Mouse (Mus musculus): ENCODE measurements at regions not wholly inside any gene's neighbourhood (a gene's known extent, or its start where the extent isn't known, plus 50 kb on each side); places are given as distances from the start of the nearest gene placed in this dataset.

- DNase-seq (ENCODE audit: low spot score in 2 of 2), result no peak
Observed at GRCm38 (mm10) chr13:94619511-94619910, 169.2 kb upstream of the Tbca start.

DNA sequence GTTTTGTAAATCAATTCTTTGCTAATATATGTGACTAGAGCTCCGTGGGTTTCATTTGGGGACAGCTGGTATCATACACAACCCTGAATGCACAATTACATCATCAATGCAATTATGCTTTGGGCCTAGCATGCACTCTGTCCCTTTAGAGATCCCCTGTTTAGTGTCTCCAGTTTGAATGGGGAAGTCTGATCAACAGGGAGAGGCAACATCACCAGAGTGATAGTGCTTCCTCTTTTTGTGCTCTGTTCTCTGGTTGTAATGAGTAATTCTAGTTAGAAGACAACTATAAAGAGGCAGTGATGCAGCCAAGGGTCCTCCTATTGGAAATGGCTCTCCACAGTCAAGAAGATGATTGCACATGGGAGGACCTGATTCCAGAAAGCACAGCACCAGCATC is 158.7 kb upstream of the Tbca start:
- no peak for DNase-seq (ENCODE audit: low spot score in 2 of 2)

- DNase-seq (ENCODE audit: low spot score in 2 of 2), result no peak
Observed at GRCm38 (mm10) chr13:94630685-94631084, 158.0 kb upstream of the Tbca start.

DNA sequence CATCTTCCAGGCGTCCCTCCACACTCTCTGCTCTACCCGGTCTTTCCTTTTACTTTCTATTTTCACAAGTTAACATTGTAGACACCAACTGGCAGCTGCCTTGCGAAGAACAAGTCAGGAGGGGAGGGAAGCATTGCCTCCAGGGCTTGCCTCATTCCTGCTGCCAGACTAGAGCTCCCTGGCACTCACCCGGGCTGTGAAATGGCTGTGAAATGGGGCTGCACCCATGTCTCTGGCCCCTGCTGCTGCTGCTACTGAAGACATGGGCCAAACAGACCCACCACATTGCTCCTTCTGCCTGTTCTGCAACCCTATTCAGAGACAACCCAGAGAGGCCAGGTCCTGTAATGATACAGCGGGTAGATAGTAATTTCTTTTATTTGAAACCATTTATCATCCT is 156.0 kb upstream of the Tbca start:
- DNase-seq (ENCODE audit: low spot score in 2 of 2), result peak in 1 of 2 experiments; percentile 14

DNA sequence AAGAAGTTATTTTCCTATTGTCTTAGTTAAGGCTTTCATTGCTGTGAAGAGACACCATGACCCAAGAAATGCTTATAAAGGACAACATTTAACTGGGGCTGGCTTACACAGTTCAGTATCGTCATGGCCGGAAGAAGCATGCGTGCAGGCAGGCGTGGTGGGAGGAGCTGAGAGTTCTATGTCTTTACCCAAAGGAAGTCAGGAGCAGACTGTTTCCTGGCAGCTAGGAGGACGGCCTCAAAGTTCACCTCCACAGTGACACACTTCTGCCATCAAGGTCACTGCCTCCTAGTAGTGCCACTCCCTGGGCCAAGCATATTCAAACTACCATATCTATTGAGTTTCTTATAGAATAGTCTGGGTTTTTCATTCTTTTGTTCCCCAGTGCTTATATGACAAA is 148.4 kb upstream of the Tbca start:
- DNase-seq (ENCODE audit: low spot score in 2 of 2), result no peak

- no peak for DNase-seq (ENCODE audit: low spot score in 2 of 2)
Observed at GRCm38 (mm10) chr13:94645241-94646206, 143.2 kb upstream of the Tbca start.

DNA sequence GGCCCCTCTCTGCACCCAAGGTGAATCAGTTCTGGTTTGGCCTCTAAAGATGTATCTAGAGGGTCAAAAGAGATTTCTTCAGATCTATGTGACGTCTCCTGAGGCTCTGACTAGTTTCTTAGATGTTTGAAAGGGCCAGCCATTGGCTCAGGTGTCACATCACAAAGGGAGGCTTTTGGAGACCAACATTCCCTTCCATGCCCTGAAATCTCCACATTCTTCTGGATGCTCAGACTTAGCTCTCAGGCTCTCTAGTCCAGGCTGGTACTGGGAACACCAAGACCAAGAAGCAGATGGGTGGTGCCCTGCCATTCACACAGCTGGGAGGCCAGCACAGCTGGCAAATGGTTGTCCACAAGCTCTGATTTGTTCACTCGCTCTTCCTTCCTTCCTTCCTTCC is 142.4 kb upstream of the Tbca start:
- no peak for DNase-seq (ENCODE audit: low spot score in 2 of 2)

GRCm38 (mm10) chr13:94646781-94647555 is 141.7 kb upstream of the Tbca start:
- DNase-seq (ENCODE audit: low spot score in 2 of 2), result no peak

DNA sequence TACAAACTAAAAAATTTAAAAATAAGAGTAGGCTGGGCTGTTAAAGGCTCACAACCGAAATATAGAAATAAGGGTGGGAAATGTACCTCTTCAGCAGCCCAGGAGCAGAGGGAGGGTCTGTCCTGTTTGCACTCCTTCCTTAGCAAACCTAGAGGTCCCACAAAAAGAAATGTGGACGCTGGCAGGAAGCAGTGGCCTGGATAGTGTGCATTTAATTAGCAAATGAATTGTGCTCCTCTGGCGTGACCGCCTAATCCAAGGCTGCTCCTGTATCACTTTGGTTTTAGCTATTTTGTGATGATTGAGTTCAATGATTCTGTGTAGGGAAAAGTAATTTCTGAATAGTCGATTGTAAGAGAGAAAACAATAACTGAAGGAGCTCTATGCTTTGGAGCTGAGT is 141.1 kb upstream of the Tbca start:
- DNase-seq (ENCODE audit: low spot score in 2 of 2), result no peak

DNA sequence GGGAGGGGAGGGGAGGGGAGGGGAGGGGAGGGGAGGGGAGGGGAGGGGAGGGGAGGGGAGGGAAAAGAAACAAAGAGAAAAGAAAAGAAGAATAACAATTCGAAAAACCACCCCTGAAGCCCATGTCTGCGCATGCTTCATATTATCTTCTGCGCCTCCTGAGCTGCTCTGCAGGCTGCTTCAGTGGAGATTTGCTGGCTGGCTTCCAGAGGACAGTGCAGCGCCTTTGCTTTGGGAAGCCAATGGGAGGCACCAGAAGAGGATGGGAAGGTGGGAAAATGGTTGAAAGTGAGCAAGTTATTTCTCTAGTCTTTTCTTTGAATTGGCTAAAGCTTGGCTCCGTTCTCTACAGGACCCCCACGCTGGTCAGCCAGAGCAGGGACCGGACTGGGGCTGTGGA is 137.8 kb upstream of the Tbca start:
- no peak for DNase-seq (ENCODE audit: low spot score in 2 of 2)

DNA sequence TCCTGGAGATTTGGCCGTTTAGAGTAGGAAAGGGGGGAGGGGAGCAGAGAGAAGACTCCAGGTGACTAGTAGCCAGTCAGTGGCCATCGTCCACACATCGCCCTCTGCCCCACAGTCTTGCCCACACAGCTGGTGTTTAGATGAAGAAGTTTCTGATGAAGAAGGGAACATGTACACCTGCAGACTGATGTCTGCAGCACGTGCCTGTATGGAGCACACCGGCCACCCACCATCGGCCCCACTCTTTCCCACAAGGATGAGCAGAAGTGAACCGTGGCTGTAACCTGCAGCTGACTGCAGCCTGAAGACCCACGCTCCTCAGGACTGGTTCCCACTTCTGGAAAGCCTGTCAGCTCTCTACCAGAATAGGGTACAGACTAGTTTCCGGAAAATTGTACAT is 121.1 kb upstream of the Tbca start:
- DNase-seq (ENCODE audit: low spot score in 2 of 2), result no peak

GRCm38 (mm10) chr13:94668276-94668675 is 120.4 kb upstream of the Tbca start:
- no peak for DNase-seq (ENCODE audit: low spot score in 2 of 2)

DNA sequence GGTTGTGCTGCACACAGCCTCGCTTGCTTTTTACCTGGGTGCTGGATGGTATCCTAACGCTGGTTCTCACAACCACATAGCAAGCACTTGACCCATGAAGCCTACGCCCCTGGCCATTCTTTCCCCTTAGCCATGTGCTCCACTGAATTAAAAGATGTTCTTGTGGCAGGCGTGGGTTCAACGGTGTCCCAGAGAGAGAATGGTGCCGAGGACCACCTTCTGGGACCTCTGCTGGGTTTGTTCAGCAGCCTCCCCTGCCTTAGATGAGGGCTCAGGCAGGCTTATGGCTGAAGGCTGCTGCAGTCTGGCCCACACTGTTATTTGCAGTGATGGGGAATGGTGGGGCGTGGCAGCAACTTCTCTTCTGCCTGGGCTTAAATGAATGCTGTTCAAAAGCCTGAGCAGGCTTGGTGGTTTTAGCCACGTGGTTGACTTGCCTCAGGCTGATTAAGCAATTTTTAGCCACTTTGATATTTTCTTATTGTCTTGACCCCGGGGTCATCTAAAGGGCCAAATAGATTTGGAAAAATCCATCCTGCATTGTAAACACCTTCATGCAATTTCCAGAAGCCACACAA is 119.5 kb upstream of the Tbca start:
- DNase-seq (ENCODE audit: low spot score in 2 of 2), result no peak

DNA sequence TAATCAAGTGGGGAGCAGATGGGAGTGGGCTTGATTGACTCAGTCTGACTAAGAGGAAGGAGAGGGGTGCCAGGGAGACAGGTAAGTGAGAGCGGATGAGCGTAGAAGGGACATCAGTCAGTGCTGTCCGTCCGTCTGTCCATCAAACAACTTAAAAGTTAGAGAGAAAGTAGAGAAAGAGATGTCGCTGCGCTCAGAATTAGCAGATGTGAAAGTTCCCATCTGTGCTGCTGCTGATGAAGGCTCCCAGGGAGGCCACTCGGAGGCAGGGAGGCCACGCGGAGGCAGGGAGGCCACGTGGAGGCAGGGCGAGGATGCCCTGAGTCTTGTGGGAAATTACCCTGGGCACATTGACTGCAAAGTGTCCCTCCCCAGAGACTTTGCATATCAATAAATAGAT is 118.4 kb upstream of the Tbca start:
- no peak for DNase-seq (ENCODE audit: low spot score in 2 of 2)

DNA sequence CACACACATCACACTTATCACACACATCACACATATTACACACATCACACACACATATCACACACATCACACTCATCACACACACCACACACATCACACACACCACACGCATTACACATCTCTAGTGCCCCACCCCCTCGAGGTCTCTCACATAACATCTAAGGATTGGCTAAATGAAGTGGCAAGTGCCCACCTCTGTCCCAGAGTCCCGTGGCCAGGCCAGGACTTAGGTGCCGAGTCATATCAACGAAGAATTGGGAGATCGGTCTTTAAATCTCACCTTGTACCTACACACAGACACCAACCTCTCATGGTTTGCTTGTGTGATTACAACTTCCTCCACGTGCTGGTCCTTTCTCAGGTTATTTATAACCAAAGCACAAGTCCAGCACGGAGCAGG is 117.7 kb upstream of the Tbca start:
- no peak for DNase-seq (ENCODE audit: low spot score in 2 of 2)

DNA sequence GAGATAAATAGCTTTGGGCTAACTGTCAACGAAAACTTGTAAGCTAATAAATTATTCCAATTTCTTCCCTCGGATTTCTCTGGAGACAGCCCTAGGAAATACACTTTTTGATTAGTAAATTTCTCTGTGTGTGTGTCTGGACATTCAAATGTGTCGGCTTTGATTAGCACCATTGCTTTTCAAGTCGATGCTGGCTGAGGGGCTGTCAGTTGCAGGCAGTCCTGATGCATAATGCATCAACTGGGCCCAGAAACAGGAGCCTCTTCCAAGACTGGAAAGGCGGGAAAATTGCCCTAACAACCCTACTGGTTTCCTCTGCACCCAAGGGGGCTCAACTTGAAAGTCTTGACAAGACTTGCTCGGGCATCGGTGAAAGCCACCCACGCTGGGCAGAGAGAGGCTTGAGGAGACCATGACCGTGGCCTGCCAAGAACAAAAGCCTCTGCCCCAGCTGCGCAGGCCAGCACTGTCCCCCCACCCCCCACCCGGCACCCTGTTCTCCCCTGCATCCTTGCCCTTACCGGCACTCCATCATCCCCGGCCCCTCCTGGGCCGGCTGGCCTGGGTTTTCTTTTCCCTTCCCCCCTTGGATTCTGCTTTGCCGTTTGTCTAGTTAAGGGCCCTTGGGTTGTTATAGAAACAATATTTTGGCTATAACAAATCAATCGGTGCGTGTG is 108.1 kb upstream of the Tbca start:
- no peak for DNase-seq (ENCODE audit: low spot score in 2 of 2)

DNA sequence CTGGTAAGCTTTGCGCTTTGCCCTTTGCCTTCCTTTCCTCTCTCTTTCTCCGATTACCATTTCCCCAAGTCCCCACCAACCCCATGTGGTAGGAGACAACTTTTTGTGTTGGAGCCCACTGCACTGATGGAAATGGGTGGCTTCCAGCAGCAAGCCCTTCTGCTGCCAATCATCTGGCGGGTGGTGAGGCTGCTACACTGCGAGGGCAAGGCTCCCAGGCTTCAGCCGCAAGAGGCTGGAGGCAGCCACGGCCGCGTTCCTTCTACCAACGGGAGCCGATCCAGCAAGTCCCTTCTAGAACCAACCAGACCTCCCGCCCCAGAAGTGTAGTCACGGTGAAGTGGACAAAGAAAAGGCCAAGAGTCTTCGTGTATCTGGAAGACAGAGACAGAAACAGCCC is 107.1 kb upstream of the Tbca start:
- DNase-seq (ENCODE audit: low spot score in 2 of 2), result no peak

- no peak for DNase-seq (ENCODE audit: low spot score in 2 of 2)
Observed at GRCm38 (mm10) chr13:94685191-94685590, 103.5 kb upstream of the Tbca start.

GRCm38 (mm10) chr13:94687295-94687694 is 101.4 kb upstream of the Tbca start:
- DNase-seq (ENCODE audit: low spot score in 2 of 2), result no peak

DNA sequence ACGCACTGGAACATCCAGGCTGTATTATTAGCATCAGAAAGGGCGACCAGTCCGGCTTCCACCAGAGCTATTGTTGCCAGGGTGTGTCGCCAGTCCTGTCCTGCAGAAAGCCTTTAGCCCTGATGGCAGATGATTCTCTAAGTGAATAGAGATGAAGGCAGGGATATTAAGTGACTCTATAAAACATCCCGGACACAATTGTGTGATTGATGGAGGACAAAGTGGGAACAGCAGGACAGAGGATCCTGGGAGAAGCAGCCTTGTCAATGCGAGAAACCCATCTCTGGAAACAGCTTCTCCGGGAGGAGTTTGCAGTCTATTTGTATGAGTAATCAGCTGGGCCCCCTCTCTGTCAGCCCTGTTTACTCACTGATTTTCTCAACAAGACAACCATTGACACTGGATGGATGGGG is 82.1 kb upstream of the Tbca start:
- DNase-seq (ENCODE audit: low spot score in 2 of 2), result no peak
